Mouse (Mus musculus) myocyte (in vitro differentiated cells): Measurements from ENCODE around the gene Lats2. TPM values are rescaled to one million over a fixed set of nuclear protein-coding genes. Genes with fewer than 3 reads are reported as not detected.

Source experiments
- H3K27me3 ChIP-seq: one replicate; pipeline ENCODE4 v1.6.1; 2011; ENCODE audit not compliant: control insufficient read depth, insufficient read depth, insufficient read length
- H3K36me3 ChIP-seq: one replicate; pipeline ENCODE4 v1.6.1; 2011; ENCODE audit not compliant: control insufficient read depth, insufficient read depth
- H3K4me2 ChIP-seq: one replicate; pipeline ENCODE4 v1.6.1; 2011; ENCODE audit warnings: low read depth, control low read depth
- H3K4me3 ChIP-seq: one replicate; pipeline ENCODE4 v1.5.1; 2011; ENCODE audit warnings: mild to moderate bottlenecking, control low read depth, moderate library complexity
- H3K79me2 ChIP-seq: one replicate; pipeline ENCODE4 v1.6.1; 2011; ENCODE audit not compliant: control insufficient read depth, insufficient read depth
- H3ac ChIP-seq: one replicate; pipeline ENCODE4 v1.6.1; 2011; ENCODE audit not compliant: control insufficient read depth, insufficient read length
- CEBPB ChIP-seq: IDR thresholded peaks from 2 replicates; pipeline ENCODE4 v1.6.1; 2011; ENCODE audit warnings: mild to moderate bottlenecking, moderate library complexity; ENCODE audit not compliant: poor library complexity, insufficient read depth, severe bottlenecking
- E2F4 ChIP-seq: IDR thresholded peaks from one replicate; pipeline ENCODE4 v1.6.1; 2011; ENCODE audit warnings: mild to moderate bottlenecking, control low read depth, moderate library complexity; ENCODE audit not compliant: insufficient read depth
- MAX ChIP-seq: IDR thresholded peaks from one replicate; pipeline ENCODE4 v1.6.1; 2011; ENCODE audit warnings: low read depth, mild to moderate bottlenecking, control low read depth
- MYOD1 ChIP-seq, 3 experiments: IDR thresholded peaks; one replicate each; pipeline ENCODE4 v1.6.1; 2011; ENCODE audit warnings: control low read depth in 2 of 3, low read depth in 2 of 3, mild to moderate bottlenecking in 2 of 3, moderate library complexity in 1 of 3; ENCODE audit not compliant: insufficient read length in 2 of 3, control insufficient read depth in 1 of 3
- MYOG ChIP-seq, 3 experiments: IDR thresholded peaks; one replicate each; pipeline ENCODE4 v1.6.1; 2011; ENCODE audit warnings: control low read depth in 2 of 3, low read depth in 2 of 3, mild to moderate bottlenecking in 2 of 3; ENCODE audit not compliant: insufficient read length in 2 of 3, control insufficient read depth in 1 of 3, insufficient read depth in 1 of 3
- POLR2A ChIP-seq: IDR thresholded peaks from one replicate; pipeline ENCODE4 v1.6.1; 2011; ENCODE audit warnings: low read depth, mild to moderate bottlenecking, control low read depth, moderate library complexity; ENCODE audit not compliant: insufficient read length
- POLR2AphosphoS2 ChIP-seq: IDR thresholded peaks from one replicate; pipeline ENCODE4 v1.6.1; 2011; ENCODE audit warnings: low read depth, control low read depth; ENCODE audit not compliant: insufficient read length
- REST ChIP-seq: IDR thresholded peaks from one replicate; pipeline ENCODE4 v1.6.1; 2011; ENCODE audit warnings: mild to moderate bottlenecking, control low read depth, moderate library complexity; ENCODE audit not compliant: insufficient read depth, insufficient read length
- SRF ChIP-seq: IDR thresholded peaks from one replicate; pipeline ENCODE4 v1.6.1; 2011; ENCODE audit warnings: low read depth; ENCODE audit not compliant: control insufficient read depth, insufficient read length
- TCF12 ChIP-seq: IDR thresholded peaks from one replicate; pipeline ENCODE4 v1.6.1; 2011; ENCODE audit warnings: mild to moderate bottlenecking, control low read depth; ENCODE audit not compliant: poor library complexity, insufficient read depth, severe bottlenecking
- TCF3 ChIP-seq: IDR thresholded peaks from one replicate; pipeline ENCODE4 v1.6.1; 2011; ENCODE audit warnings: low read depth, control low read depth; ENCODE audit not compliant: insufficient read length
- USF1 ChIP-seq: IDR thresholded peaks from one replicate; pipeline ENCODE4 v1.6.1; 2011; ENCODE audit warnings: low read depth, mild to moderate bottlenecking, control low read depth, moderate library complexity
- polyA plus RNA-seq: library from polyadenylated mRNA; unstranded; fragments of >200 nt; fragmentation: generic; extraction: Trizol; gene quantifications from one replicate; pipeline ENCODE4 v1.2.1, GENCODE M21; 2012; ENCODE audit warnings: missing spikeins

Gene Lats2
- polyA plus RNA-seq, 1 experiment: 10.6 TPM

- Histone ChIP-seq H3K4me2 (no peak overlapping the region), H3ac (no peak overlapping the region), H3K79me2 (no peaks in the 10 kb centered on the region), H3K36me3 (no peaks in the 10 kb centered on the region), H3K4me3 (no peak overlapping the region), H3K27me3 (no peaks in the 10 kb centered on the region)
- TF ChIP-seq MYOD1 (IDR thresholded peaks at IDR 0.05; ENCODE audit: control insufficient read depth in 1 of 3, insufficient read length in 2 of 3, low read depth in 2 of 3) (no peak), SRF (no peak), POLR2A (no peak), CEBPB (no peak), USF1 (no peak), MYOG (IDR thresholded peaks at IDR 0.05; ENCODE audit: control insufficient read depth in 1 of 3, insufficient read depth in 1 of 3, insufficient read length in 2 of 3, low read depth in 2 of 3) (no peak), MAX (no peak), E2F4 (no peak), TCF12 (no peak)
Measured at GRCm38 (mm10) chr14:57789759-57790158, 31.6 kb upstream of the Lats2 start.

GRCm38 (mm10) chr14:57789311-57789710 is 31.1 kb upstream of the Lats2 start:
- Histone ChIP-seq H3K36me3 (no peaks in the 10 kb centered on the region), H3K27me3 (no peaks in the 10 kb centered on the region), H3K4me2 (no peak overlapping the region), H3ac (no peak overlapping the region), H3K4me3 (no peak overlapping the region), H3K79me2 (no peaks in the 10 kb centered on the region)
- no peak for TF ChIP-seq MYOG (IDR thresholded peaks at IDR 0.05; ENCODE audit: control insufficient read depth in 1 of 3, insufficient read depth in 1 of 3, insufficient read length in 2 of 3, low read depth in 2 of 3)
- no peak for TF ChIP-seq MYOD1 (IDR thresholded peaks at IDR 0.05; ENCODE audit: control insufficient read depth in 1 of 3, insufficient read length in 2 of 3, low read depth in 2 of 3)
- no peak for TF ChIP-seq MAX
- TF ChIP-seq SRF: no peak
- no peak for TF ChIP-seq TCF3
- no peak for TF ChIP-seq POLR2A
- no peak for TF ChIP-seq TCF12
- no peak for TF ChIP-seq E2F4
- TF ChIP-seq REST: no peak
- no peak for TF ChIP-seq POLR2AphosphoS2
- TF ChIP-seq USF1: no peak
- no peak for TF ChIP-seq CEBPB

- H3K4me2 ChIP-seq: no peak overlapping the region
- TF ChIP-seq MAX (no peak), CEBPB (no peak), TCF12 (no peak), REST (no peak), E2F4 (no peak), SRF (no peak), POLR2AphosphoS2 (no peak)
- no peaks in the 10 kb centered on the region for H3K36me3 ChIP-seq
- H3K27me3 ChIP-seq: no peaks in the 10 kb centered on the region
- no peaks in the 10 kb centered on the region for H3K79me2 ChIP-seq
- no peak overlapping the region for H3ac ChIP-seq
- no peak overlapping the region for H3K4me3 ChIP-seq
Measured at GRCm38 (mm10) chr14:57787406-57787805, 29.2 kb upstream of the Lats2 start.

GRCm38 (mm10) chr14:57772157-57772815 is 14.1 kb upstream of the Lats2 start:
- Histone ChIP-seq H3K79me2 (no peaks in the 10 kb centered on the region), H3K36me3 (no peaks in the 10 kb centered on the region), H3ac (no peak overlapping the region), H3K27me3 (no peaks in the 10 kb centered on the region), H3K4me3 (no peak overlapping the region), H3K4me2 (no peak overlapping the region)
- TF ChIP-seq MYOG (IDR thresholded peaks at IDR 0.05; ENCODE audit: control insufficient read depth in 1 of 3, insufficient read depth in 1 of 3, insufficient read length in 2 of 3, low read depth in 2 of 3) (no peak), TCF3 (no peak), TCF12 (no peak), REST (no peak), SRF (no peak), MYOD1 (IDR thresholded peaks at IDR 0.05; ENCODE audit: control insufficient read depth in 1 of 3, insufficient read length in 2 of 3, low read depth in 2 of 3) (no peak), CEBPB (no peak), E2F4 (no peak), USF1 (no peak), POLR2A (no peak), POLR2AphosphoS2 (no peak), MAX (no peak)

GRCm38 (mm10) chr14:57769102-57769501 is 10.9 kb upstream of the Lats2 start:
- no peaks in the 10 kb centered on the region for H3K27me3 ChIP-seq
- no peak for TF ChIP-seq REST
- no peak for TF ChIP-seq CEBPB
- no peak for TF ChIP-seq E2F4
- TF ChIP-seq MAX: no peak
- TF ChIP-seq TCF12: no peak
- no peak for TF ChIP-seq SRF
- no peak for TF ChIP-seq POLR2A
- TF ChIP-seq MYOG (IDR thresholded peaks at IDR 0.05; ENCODE audit: control insufficient read depth in 1 of 3, insufficient read depth in 1 of 3, insufficient read length in 2 of 3, low read depth in 2 of 3): no peak
- TF ChIP-seq POLR2AphosphoS2: no peak
- TF ChIP-seq USF1: no peak
- TF ChIP-seq MYOD1 (IDR thresholded peaks at IDR 0.05; ENCODE audit: control insufficient read depth in 1 of 3, insufficient read length in 2 of 3, low read depth in 2 of 3): no peak
- TF ChIP-seq TCF3: no peak
- no peaks in the 10 kb centered on the region for H3K36me3 ChIP-seq
- no peak overlapping the region for H3K4me3 ChIP-seq
- no peaks in the 10 kb centered on the region for H3K79me2 ChIP-seq
- H3ac ChIP-seq: no peak overlapping the region
- H3K4me2 ChIP-seq: no peak overlapping the region
